Mouse (Mus musculus): ENCODE data around the gene Nrxn3. TPM values are rescaled to one million over a fixed set of nuclear protein-coding genes. Genes with fewer than 3 reads are reported as not detected.

The Nrxn3 gene
- total RNA-seq, 2 experiments from 2014 or later = 0.92 to 1.4 TPM

DNA sequence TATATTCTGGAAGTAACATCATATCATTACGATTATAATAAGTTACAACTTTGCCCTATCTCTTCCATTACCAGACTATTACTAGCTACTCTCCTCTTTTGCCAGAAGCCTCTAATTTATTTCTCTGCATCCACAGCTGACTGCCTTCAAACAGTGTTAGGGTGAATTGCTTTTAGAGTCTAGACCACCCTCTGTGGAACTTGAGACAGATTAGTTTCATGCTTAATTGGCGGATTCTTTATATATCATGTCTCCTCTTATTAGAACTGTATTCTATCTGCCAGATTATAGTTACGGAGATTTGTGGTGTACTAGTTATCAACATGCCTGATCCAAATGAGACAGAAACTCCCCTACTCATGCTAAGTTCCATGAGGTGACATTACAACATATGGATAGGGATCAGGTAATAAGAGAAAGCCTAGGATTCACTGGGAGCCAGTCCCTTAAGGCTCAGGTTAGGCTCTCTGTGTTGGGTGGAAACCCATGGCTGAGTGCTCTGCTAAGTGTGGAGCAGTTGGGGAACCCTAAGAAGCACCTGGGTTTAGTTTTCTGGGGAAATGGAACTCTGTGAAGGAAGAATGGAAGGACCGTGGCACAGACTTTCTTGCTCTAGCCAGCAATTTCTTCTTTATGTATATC, 1435.6 kb downstream of the Nrxn3 start:
- no peak for DNase-seq

DNA sequence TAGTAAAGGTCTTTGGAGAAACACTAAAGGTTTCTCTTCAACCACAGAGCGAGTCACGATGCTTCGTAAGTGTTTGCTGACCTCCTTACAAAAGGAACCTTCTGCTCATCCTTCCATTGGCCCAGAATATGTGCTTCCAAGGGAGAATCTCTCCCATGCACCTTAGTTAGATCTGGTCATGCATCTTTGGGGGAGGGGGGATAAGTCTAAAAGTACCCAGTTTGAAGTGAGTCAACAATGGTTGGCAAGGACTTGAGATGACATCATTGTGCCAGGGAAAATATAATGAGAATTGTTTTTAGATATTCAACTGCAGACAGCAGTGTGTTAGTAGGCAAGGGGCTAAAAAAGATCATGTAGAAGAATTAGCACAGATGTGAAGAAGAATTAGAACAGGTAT, 1437.2 kb downstream of the Nrxn3 start:
- DNase-seq = no peak

DNA sequence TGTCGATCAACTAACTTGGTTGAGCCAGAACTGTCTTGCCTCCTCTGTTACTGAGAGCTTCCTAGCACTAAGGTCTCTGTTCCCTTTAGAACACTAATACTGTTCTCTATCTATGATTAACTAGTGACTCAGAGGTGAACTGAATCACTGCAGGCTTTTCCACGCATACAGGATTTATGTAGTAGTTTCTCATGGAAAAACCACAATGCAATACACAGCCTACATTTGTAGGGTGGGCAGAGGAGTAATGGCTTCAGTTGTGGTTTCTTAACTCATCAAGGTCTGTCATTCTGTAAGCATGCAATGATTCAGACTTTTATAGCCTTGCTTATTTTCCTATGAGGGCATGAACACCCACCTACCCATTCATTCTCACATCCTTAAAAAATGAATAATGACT, 1443.4 kb downstream of the Nrxn3 start:
- no peak for DNase-seq

DNA sequence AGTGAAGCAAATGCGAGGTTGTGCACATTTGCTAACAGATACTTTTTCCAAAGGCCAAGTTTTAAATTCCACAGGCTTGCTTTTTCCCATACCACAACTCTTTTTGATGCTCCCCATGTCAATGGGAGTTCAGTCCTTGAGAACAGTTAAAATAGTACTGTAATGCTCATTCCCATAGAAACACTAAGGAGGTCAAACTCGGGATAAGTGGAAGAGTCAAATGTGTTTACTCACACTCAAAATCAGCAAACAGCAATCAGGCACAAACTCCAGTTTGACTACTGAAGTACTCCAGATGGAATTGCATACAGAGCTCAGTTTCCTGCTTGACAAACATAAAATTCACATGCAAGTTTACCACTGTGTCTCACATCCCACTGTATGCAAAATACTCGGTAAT, 1458.9 kb downstream of the Nrxn3 start:
- no peak for DNase-seq

DNA sequence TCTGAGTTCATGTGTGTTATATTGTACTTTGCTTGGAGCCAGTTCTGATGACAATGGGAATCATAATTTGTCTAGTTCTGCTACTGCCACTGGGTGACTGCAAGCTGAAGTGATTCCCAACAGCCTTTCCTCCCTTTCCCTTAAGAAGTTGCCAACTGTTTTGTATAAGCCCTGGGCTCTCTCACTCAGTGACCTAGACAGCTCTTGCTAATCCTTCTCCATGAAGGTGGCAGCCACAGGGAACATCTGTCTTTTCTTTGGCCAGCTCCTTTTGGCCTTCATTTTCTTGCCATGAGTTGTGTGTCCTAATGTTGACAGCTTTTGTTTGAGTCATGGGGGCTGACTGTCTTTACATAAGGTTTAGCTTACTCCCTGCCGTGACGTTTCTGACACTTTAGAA, 1460.3 kb downstream of the Nrxn3 start:
- no peak for DNase-seq

DNA sequence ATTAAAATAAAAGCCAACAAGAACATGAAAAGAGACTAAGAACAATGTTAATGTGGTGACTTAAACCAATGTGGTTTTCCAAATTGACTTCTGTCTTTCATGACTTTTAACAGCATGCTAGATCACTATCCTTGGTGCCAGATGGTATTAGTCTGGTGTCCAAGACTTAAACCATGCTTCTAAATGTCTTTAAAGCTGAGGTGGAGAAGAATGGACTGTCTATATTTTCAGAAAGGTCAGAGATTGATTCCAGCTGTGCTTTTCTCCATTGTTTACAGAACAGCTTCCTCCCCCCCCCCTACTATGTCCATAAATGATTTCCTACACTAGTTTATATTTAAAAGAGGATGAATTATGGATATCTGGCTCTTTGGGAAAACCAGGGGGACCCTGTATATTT, 1473.5 kb downstream of the Nrxn3 start:
- no peak for DNase-seq

DNA sequence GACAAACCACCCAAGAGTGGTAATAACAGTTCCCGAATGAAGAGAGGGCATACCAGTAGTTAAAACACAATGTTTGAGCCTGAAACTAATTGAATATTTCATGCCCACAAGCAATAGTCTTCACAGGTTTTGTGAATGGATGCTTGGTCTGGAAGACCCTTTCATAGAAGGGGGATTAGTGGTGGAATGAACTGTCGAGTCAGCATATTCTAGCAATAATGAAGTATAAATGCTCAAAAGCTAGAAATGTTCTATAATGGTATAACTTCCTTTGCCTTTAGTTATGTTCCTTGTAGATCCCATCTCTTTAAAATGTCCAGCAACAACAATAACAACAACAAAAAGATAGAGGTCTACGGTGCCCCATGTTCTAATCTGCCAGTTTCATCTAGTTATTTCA, 1475.3 kb downstream of the Nrxn3 start:
- DNase-seq = no peak

DNA sequence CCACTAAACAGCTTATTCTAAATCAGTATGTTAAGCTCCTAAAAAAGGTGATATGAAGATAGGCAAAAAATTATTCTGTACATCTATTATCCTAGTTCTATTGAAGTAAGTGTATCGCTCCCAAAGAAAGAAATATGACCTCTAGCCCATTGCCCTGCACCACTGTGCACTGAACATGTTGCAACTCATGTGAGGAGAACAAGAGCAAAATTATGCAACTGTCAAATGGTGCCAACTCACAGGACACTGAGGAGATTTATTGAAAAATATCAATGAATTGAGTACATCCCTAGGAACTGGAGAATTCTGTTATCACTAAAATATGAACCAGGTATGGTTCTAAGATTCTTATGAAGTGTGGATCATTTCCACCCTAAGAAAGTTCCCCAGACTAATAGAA, 1479.8 kb downstream of the Nrxn3 start:
- DNase-seq = no peak

DNA sequence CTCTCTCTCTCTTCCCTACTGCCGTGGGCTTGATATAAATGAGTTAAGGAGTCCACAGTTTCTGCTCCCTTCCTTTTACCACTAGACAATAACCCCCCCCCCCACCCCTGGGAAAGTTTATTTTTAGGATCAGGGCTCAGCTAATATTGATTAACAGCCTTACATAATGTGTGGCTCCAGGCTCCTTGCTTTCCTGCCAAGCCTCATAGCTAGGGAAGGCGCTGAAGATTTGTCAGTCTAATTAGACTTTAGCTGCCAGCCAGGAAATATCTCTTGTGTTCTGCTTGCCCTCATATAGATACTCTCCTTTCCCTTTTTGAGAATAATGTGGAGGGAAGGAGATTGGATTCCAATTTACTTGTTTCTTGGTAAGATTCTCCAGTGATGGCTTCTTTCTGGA, 1488.7 kb downstream of the Nrxn3 start:
- DNase-seq = no peak

DNA sequence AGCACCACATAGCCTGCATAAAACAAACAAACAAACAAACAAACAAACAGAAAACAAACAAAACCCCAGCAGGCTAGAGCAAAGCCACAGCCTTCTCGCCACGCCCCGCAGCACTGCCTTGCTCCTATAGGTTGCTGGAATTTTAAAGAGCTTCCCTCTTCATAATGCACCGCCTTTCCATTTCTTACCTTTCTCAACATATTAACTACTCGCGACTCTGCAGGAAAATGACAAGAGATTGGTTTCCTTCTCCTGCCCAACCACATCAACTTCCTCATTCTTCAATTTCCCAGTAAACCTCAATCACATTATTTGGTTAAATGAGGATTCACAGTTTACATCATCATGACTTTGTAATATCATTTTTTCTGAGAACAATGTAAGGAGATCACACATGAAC, 1494.4 kb downstream of the Nrxn3 start:
- DNase-seq = no peak

DNA sequence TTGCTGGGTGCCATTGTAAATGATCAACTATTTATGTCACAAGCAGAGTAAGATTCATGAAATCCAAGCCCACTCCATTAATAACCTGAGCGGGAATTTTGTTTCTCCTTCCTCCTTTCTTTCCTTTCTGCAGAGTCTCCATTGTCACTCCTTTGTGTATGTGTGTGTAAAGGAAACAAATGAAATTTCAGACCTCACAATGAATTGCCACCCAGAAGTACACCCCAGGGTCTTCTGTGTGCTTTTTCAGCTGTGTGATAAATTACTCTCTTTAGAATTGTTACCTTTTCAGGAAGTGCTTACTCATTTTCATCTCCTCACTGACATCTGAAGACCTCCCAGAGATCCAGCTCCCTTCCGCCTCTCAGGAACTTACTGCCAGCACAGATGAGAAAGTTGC, 1506.4 kb downstream of the Nrxn3 start:
- DNase-seq = no peak

DNA sequence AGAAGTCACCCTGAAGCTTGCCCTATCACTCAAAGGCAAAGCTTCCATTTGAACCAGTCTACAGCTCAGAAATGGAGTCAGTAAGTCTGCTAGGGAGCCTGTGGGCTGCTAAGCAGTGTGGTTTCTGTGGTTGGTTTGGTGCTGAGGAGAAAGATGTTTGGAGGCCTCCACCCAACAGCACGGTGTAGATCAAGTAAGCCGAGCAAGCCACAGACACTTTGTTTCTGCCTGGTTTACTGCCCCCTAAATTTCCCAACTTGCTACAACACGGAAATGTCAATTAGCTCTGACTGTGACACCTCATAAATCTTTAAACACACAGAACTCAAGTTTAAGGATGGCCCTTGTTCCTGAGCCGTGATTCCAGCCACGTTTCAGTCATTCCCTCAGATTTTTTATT, 1513.4 kb downstream of the Nrxn3 start:
- DNase-seq = no peak

DNA sequence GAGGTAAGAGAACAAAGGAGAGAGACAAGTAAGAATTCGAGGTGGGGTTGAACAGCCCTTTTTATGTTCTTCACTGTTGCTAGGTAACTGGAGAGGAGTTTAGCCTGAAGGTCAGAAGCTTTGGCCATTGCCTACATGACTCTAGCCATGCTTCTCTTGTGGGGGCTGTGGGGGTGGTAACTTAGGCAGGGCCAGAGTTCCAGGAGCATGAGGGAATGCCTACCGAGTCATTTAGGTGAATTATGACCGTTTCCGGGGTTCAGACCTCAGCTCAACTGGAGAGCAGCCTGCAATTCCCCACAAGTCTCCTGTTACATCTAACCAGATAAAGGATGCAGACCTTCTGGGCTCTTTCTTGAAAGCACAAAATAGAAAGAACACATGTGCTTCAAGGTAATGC, 1537.6 kb downstream of the Nrxn3 start:
- DNase-seq = no peak

DNA sequence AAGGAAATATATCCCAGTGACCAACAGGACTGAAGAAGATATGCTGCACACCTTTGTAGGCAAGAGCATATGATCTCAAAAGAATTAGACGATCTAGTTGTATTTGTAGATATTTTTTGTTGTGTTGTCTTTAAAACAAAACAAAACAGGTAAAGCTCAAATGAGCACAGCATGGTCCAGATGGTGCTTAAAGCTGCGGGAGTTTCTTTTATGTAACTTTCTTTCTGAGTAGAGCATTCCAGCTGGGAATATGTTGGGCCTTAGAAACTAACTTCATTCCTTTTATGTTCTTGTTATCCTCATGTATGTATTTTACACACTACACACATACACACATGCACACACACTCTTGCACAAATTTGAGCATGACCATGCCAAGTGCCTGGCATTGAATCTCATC, 1545.4 kb downstream of the Nrxn3 start:
- DNase-seq = no peak

DNA sequence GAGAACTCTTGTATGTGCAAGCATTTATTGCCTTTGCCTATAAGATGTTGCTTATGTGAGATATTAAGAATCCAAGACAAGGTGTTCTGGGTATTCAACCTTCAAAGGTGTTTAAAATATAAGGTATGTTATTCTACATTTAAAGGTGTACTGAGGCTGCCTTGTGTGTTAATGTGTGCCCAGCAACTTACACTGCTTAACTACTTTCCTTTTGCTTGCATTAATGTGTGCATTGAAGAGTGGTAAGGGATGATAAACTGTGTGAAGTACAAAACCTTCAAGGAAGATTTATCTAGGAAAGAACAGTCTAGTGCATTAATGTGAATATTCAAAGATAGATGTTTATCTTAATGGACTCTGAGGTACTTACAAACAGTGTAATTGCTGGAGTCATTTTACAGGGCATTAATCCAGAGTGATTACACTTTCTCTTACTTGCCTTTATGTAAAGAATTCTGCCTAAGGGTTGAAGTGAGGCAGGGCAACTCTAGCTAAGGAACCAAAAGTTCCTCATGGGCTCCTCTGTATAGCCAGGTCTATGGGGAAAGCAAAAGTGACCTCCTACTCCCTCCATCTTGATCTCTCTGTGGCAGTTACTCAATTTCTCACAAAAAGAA, 1548.2 kb downstream of the Nrxn3 start:
- DNase-seq = no peak

DNA sequence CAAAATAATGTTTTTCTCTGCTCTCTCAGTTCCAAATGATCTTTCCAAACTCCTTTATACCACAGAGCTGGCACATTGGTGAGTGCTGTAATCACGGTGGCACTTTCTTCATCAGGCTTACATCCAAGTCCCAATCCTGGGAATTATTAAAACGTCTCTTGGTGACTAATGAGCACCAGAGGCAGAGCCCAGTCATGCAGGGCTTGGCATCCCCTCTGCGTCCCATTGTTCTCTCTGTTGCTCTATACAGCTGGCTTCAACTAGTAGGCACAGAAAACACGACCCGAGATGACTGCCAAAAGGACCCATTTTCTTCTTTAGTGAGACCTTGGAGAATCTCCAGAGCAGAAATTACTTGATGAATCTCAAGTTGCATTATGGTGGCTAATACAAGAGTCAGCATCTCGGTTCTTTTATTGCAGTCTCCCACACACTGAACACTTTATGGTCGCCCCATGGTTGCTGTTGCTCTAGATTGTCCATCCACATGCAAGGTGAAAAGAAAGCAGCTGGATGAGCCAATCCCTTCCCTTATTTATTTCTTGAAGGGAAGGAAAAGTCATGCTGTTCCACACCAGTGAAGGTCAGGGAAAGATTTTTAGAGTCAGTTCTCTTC, 1552.1 kb downstream of the Nrxn3 start:
- no peak for DNase-seq

DNA sequence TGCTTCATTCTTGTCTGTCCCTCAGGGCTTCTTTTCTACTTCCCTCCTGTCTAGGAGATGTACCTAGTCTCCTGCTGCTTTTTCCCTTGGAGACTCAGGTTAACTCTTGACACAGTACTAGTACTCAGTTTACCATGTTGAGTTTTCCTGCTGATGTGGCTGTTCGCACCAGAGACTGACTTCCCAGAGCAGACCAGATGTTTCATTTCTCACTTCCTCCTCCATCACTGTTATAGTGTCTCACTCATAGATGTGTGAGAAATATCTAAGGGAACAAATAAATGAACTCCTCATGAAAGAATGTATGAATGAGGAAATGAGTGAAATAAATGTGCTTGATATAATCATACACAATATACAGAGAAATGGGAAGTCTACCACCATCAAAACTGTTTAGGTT, 1558.6 kb downstream of the Nrxn3 start:
- no peak for DNase-seq

DNA sequence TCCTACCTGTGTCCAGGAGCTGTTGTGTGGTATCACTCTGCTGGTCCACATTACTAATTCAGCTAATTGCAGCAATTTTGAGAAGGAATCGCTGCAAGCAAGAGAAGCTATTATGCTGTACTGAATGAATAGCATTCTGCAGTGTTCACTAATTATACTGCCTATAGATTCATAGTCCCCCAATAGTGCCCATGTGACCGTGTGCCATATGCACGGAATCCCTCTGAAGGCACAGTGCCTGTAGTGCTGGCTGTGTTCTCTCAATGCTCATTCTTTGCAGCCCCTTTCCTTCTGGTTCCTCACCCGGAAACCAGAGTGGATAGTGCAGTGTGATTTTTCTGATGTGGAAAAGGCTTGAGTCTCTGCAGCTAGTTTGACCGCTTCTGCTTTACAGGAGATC, 1560.3 kb downstream of the Nrxn3 start:
- DNase-seq = no peak

DNA sequence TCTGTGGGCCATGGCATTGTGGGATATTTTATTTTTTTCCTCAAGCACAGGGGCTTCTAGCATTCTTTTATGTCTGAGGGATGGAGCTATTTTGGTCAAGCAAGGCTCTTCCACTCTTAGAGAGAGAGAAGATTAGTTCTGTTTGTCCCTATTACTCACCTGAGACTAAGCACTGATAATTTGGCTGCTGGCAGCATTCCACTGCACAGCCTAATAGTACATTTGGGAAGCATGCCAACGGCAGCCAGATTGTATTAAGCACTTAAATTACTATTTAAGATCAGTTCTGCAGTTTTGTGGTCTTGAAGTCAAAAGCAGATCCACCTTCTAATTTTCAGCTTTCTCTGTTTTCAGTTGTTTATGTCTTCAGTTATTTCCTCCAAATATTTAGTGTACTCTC, 1580.0 kb downstream of the Nrxn3 start:
- DNase-seq = no peak

DNA sequence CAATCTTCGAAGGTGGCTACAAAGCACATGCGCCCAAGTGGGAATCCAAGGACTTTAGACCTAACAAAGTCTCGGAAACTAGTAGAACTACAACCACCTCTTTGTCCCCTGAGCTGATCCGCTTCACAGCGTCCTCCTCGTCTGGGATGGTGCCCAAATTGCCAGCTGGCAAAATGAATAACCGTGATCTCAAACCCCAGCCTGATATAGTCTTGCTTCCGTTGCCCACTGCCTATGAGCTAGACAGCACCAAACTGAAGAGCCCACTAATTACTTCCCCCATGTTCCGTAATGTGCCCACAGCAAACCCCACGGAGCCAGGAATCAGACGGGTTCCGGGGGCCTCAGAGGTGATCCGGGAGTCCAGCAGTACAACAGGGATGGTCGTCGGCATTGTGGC, 1609.1 kb downstream of the Nrxn3 start:
- DNase-seq = no peak

DNA sequence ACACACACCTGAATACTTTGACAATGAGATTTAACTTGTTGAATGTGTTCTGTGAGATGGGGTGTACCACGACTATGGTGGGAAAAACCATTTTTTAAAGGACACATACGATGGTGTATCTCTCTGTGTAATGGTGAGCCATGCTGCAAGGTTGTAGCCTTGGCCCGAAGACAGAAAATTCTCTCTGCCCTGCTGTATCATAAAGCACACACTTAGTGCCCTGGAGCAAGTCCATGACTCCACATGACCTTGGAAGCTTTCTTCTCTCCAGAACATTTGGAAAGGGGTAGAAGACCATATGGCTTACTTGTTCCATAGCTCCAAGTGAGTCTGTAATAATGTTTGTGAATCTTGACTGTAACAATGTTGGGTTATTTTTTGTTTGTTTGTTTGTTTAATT, 1609.8 kb downstream of the Nrxn3 start:
- no peak for DNase-seq

DNA sequence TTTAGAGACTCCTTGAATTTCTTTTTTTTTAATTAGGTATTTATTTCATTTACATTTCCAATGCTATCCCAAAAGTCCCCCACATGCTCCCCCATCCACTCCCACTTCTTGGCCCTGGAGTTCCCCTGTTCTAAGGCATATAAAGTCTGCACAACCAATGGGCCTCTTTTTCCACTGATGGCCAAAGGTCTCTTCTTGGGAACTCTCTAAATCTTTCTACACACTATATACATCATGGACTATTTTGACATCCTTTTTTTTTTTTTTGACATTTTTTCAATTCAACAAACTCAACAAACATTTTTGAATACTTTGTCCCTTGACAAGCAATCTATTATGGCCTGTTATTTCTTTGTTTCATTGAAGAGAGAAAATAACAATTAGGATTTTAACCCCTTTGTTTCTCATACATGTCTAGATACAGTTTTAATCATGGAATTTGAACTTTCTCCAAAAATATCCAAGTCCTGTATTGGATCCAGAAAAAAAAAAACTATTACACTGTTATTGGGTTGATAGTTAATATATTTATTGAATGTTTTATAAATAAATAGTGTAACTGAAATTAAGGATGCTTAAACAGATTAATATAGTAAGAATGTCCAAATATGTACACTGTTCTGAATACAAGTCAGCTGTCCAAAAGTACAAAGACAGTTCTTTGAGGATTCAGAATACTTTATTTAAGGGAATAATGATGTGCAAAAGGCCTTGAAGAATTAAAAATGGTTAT, 1615.0 kb downstream of the Nrxn3 start:
- no peak for DNase-seq

DNA sequence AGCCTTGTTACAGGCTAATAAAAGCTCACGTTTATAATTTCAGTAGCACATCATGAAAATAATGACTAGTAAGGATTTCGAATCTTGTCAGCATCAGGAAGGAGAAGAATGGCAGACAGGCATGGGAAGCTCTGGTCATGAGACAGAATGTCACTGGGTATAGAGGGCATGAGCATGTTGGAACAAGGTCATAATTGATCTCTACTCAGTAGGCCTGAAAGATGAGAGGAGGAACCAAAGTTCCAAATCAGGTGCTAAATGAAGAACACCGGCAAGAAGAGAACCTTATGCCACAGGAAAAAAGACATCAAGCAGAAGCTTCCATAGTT, 1615.5 kb downstream of the Nrxn3 start:
- DNase-seq = no peak

Data from gastrocnemius, postnatal 10 days (tissue).